Mouse (Mus musculus): ENCODE measurements around the gene Mta3. TPM values are rescaled to one million over a fixed set of nuclear protein-coding genes. Genes with fewer than 3 reads are reported as not detected.
A peak's percentile ranks its signal among the peaks of the same experiment; 100 is the strongest.

The Mta3 gene
- polyA plus RNA-seq, 1 experiment, result not detected

DNA sequence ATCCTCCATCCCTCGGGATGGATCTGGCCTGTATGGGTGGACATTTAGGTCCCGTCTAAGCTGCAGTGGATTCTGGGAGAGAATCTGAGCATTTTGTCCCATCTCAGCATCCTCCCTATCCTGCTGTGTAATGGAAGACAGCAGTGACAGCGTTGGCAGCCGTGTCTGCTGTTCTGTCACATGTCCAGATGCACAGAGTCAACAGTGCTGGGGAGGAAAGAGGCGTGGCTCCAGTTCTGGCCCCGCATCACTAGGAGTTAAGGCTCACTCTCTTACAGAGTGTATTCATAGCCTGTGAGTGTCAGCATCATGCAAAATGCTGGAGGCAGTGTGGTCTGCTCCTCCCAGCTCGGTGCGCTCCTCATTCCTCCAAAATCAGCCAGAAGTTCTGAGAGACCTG, 113.5 kb downstream of the Mta3 start:
- TF ChIP-seq POLR2A (IDR thresholded peaks at IDR 0.05; ENCODE audit: insufficient read depth, low read depth, low read length) (no peak), CTCF (IDR thresholded peaks at IDR 0.05; ENCODE audit: insufficient read depth, low read depth, low read length) (no peak)
- peaks cover 9% of the 10 kb centered on the region for H3K4me1 ChIP-seq (ENCODE audit: control insufficient read depth, insufficient read depth, low read length)
- 57% methylated on average over 8 of the region's 8 CpGs for WGBS
- no peak overlapping the region for H3K4me3 ChIP-seq (ENCODE audit: insufficient read depth, low read depth, low read length)
- no peak overlapping the region for H3K27ac ChIP-seq (ENCODE audit: insufficient read depth, low read depth, low read length)

DNA sequence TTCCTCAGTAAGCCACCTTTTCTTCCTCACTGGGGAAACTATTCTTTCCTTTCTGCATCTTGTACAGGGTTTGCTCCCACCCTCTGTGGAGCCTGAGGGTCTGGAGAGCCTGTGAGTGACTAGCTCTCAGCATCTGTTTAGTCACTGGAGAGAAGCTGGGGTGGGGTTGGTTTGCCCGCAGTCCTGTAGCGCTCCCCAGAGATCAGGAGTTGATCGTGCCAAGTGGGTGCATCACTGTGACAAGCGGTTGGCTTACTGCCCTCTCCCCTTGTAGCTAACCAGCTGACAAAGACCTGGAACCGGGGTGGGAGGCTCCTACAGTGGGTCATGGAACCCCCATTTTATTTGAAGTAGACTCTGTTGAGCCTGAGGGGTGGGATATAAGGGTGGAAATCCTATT, 114.7 kb downstream of the Mta3 start:
- WGBS, result 51% methylated on average over 5 of the region's 5 CpGs
- Histone ChIP-seq H3K4me3 (ENCODE audit: insufficient read depth, low read depth, low read length) (no peak overlapping the region), H3K4me1 (ENCODE audit: control insufficient read depth, insufficient read depth, low read length) (peaks cover 9% of the 10 kb centered on the region), H3K27ac (ENCODE audit: insufficient read depth, low read depth, low read length) (peak overlapping the region; percentile 16)
- TF ChIP-seq POLR2A (IDR thresholded peaks at IDR 0.05; ENCODE audit: insufficient read depth, low read depth, low read length), result no peak
- TF ChIP-seq CTCF (IDR thresholded peaks at IDR 0.05; ENCODE audit: insufficient read depth, low read depth, low read length), result no peak

DNA sequence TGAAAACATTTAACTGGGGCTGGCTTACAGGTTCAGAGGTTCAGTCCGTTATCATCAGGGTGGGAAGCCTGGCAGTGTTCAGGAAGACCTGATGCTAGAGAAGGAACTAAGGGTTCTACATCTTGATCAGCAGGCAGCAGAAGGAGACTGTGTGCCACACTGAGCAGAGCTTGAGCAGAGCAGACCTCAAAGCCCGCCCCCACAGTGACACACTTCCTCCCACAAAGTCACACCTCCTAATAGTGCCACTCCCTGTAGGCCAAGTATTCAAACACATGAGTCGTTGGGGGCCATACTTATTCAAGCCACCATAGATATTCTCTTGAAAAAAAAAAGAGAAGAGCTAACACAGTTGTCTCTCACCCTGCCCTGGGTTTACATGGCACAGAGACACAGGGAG, 115.9 kb downstream of the Mta3 start:
- whole genome bisulfite sequencing, result 85% methylated on average over 3 of the region's 3 CpGs
- H3K27ac ChIP-seq (ENCODE audit: insufficient read depth, low read depth, low read length), result no peak overlapping the region
- peaks cover 9% of the 10 kb centered on the region for H3K4me1 ChIP-seq (ENCODE audit: control insufficient read depth, insufficient read depth, low read length)
- no peak overlapping the region for H3K4me3 ChIP-seq (ENCODE audit: insufficient read depth, low read depth, low read length)
- TF ChIP-seq POLR2A (IDR thresholded peaks at IDR 0.05; ENCODE audit: insufficient read depth, low read depth, low read length), result no peak
- no peak for TF ChIP-seq CTCF (IDR thresholded peaks at IDR 0.05; ENCODE audit: insufficient read depth, low read depth, low read length)

DNA sequence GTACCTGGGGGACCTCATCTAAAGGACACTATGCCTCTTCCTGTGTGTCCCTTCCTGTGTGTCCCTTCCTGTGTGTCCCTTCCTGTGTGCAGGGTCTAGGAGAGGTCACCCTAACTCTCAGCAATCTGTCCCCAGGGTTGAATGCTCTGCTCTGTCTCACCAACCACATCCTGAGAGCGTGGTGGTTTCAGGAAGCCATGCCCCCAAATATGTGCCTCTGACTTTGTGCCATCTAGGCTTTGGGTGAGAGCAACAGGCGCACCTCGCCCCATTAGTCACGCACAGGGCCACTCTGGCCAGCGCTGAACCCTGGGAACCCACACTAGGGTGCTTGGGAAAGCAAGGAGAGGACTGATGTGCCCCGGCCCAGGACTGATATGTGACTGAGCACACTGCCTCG, 117.9 kb downstream of the Mta3 start:
- 91% methylated on average over 7 of the region's 7 CpGs for WGBS
- H3K4me1 ChIP-seq (ENCODE audit: control insufficient read depth, insufficient read depth, low read length), result peaks cover 9% of the 10 kb centered on the region
- H3K4me3 ChIP-seq (ENCODE audit: insufficient read depth, low read depth, low read length), result no peak overlapping the region
- TF ChIP-seq POLR2A (IDR thresholded peaks at IDR 0.05; ENCODE audit: insufficient read depth, low read depth, low read length), result no peak
- no peak for TF ChIP-seq CTCF (IDR thresholded peaks at IDR 0.05; ENCODE audit: insufficient read depth, low read depth, low read length)
- H3K27ac ChIP-seq (ENCODE audit: insufficient read depth, low read depth, low read length), result no peak overlapping the region

DNA sequence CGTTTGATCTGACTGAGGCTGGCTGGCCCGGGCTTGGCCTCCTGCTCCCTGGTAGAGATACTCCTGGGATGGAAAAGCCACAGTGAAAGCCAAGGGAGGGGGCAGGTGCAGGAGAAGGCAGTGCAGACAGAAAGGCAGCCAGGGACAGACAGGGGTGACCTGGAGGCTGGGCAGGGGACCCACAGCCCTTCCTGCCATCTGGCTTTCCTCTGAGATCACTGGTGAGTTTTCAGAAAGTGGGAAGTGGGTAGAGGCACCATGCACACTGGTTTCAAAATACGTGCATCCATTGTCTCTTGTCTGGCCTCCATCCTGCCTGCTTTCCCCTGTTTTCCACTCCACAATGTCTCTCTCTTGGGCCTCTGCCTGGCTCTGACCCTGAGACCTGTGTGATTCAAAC, 123.4 kb downstream of the Mta3 start:
- TF ChIP-seq POLR2A (IDR thresholded peaks at IDR 0.05; ENCODE audit: insufficient read depth, low read depth, low read length), result no peak
- TF ChIP-seq CTCF (IDR thresholded peaks at IDR 0.05; ENCODE audit: insufficient read depth, low read depth, low read length), result no peak
- peaks cover 5% of the 10 kb centered on the region; the same call in 1 of the 2 replicates for H3K4me1 ChIP-seq (ENCODE audit: control insufficient read depth, insufficient read depth, low read length)
- WGBS, result 92% methylated on average over 3 of the region's 3 CpGs
- no peak overlapping the region for H3K27ac ChIP-seq (ENCODE audit: insufficient read depth, low read depth, low read length)
- H3K4me3 ChIP-seq (ENCODE audit: insufficient read depth, low read depth, low read length), result no peak overlapping the region

DNA sequence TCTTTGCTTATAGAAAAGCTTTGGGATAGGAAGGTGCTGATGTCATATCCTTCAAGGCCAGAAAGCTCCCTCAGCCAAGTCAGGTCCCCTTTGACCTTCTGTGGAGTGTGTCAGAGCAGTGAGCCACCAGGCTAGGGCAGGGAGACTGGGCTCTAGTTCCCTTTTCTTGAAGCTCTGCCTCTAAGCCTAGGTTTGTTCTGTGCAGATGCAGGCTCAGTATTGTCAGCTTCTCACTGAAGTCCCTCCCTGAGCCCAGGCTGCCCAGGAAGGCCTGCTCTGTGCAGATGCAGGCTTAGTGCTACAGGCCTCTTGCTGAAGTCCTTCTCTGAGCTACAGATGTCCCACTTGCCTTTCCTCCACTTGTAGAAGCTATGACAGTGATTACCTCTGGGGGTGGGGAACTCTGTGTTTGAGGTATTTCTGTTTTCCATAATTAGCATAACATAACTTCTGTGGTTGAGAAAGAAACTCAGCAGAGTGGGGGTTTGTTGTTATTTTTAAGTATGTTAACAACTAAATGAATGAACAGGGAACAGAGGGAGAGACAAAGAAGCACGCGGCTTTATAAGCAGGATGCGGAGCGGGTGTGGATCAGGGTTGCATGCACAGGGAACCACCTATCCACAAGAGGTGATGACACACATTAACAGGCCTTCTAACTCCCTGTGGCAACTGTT, 124.8 kb downstream of the Mta3 start:
- peaks cover 8% of the 10 kb centered on the region; the same call in 1 of the 2 replicates for H3K4me1 ChIP-seq (ENCODE audit: control insufficient read depth, insufficient read depth, low read length)
- 74% methylated on average over 4 of the region's 4 CpGs for WGBS
- no peak overlapping the region for H3K27ac ChIP-seq (ENCODE audit: insufficient read depth, low read depth, low read length)
- TF ChIP-seq CTCF (IDR thresholded peaks at IDR 0.05; ENCODE audit: insufficient read depth, low read depth, low read length), result no peak
- no peak for TF ChIP-seq POLR2A (IDR thresholded peaks at IDR 0.05; ENCODE audit: insufficient read depth, low read depth, low read length)
- H3K4me3 ChIP-seq (ENCODE audit: insufficient read depth, low read depth, low read length), result no peak overlapping the region

DNA sequence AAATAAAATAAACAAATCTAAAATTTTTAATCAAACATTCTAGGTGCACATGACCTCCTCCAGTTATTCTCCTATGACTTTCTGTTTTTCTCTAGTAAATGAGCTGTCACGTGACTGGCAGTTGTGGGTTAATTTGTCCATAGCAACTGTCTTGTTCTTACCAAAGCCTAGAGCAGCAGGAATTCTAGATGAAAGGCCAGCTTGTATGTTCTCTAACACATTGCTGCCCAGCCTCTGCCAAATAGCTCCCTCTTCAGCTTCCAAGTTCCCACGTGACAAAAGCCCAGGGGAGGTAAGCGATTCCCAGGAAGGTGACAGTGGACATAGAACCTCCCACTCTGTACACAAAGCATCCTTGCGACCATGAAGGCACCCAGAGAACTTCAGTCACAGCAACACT, 128.2 kb downstream of the Mta3 start:
- TF ChIP-seq CTCF (IDR thresholded peaks at IDR 0.05; ENCODE audit: insufficient read depth, low read depth, low read length) (no peak), POLR2A (IDR thresholded peaks at IDR 0.05; ENCODE audit: insufficient read depth, low read depth, low read length) (no peak)
- 34% methylated on average over 4 of the region's 4 CpGs for WGBS
- no peak overlapping the region for H3K4me3 ChIP-seq (ENCODE audit: insufficient read depth, low read depth, low read length)
- H3K27ac ChIP-seq (ENCODE audit: insufficient read depth, low read depth, low read length), result no peak overlapping the region
- peaks cover 8% of the 10 kb centered on the region; the same call in 1 of the 2 replicates for H3K4me1 ChIP-seq (ENCODE audit: control insufficient read depth, insufficient read depth, low read length)

DNA sequence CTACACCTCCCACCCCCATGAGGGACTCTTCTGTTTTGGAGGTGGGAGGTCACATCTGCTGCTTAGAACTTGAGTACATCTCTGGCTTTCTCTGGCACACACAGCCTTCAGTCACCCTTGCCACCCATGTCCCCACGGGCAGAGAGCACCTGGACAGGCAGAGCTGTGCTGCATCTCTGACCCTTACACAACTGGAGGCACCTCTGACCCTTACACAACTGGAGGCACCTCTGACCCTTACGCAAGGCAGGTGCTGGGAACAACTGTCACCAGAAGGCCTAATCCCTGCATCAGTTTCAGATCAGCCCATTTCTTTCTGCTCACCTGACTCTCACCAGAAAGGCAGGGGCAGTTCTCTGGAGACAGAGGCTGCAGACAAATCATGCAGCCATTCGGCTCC, 130.1 kb downstream of the Mta3 start:
- no peak for TF ChIP-seq POLR2A (IDR thresholded peaks at IDR 0.05; ENCODE audit: insufficient read depth, low read depth, low read length)
- no peak for TF ChIP-seq CTCF (IDR thresholded peaks at IDR 0.05; ENCODE audit: insufficient read depth, low read depth, low read length)

DNA sequence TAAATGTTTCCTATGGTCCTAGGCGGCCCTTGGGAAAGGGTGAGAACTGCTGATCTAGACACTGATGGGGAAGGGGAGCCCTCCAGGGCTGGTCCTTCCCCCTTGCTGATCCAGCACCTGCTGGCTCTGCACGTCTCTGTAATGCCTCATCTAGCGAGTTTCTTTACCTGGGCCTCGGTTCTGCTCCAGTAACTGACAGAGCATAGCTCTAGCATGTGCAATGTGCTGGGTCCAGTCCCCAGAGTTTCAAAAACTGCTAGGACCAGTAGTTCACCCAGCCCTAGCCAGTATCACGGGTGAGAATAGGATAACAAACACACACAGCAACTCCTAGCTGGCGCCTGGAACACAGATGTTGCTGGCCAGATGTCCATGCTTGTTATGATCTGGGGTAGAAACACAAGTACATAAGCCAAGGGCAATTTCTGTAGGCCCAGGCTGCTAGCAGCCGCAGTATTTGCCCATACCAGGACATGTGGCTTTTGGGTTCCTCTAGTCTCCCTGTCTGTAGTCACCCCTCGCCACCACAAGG, 131.8 kb downstream of the Mta3 start:
- Histone ChIP-seq H3K4me3 (ENCODE audit: insufficient read depth, low read depth, low read length) (no peak overlapping the region), H3K4me1 (ENCODE audit: control insufficient read depth, insufficient read depth, low read length) (peaks cover 3% of the 10 kb centered on the region; the same call in 1 of the 2 replicates), H3K27ac (ENCODE audit: insufficient read depth, low read depth, low read length) (no peak overlapping the region)
- TF ChIP-seq CTCF (IDR thresholded peaks at IDR 0.05; ENCODE audit: insufficient read depth, low read depth, low read length), result no peak
- no peak for TF ChIP-seq POLR2A (IDR thresholded peaks at IDR 0.05; ENCODE audit: insufficient read depth, low read depth, low read length)
- 92% methylated on average over 8 of the region's 8 CpGs for WGBS

More for the DNA sequence above, 130.1 kb downstream of the Mta3 start:
- H3K27ac ChIP-seq (ENCODE audit: insufficient read depth, low read depth, low read length), result no peak overlapping the region
- H3K4me3 ChIP-seq (ENCODE audit: insufficient read depth, low read depth, low read length), result no peak overlapping the region
- WGBS, result 92% methylated on average over 3 of the region's 3 CpGs
- H3K4me1 ChIP-seq (ENCODE audit: control insufficient read depth, insufficient read depth, low read length), result peaks cover 8% of the 10 kb centered on the region; the same call in 1 of the 2 replicates
